9 mouse cellular contexts compared by ENCODE assay signal in the genomic region with DNA sequence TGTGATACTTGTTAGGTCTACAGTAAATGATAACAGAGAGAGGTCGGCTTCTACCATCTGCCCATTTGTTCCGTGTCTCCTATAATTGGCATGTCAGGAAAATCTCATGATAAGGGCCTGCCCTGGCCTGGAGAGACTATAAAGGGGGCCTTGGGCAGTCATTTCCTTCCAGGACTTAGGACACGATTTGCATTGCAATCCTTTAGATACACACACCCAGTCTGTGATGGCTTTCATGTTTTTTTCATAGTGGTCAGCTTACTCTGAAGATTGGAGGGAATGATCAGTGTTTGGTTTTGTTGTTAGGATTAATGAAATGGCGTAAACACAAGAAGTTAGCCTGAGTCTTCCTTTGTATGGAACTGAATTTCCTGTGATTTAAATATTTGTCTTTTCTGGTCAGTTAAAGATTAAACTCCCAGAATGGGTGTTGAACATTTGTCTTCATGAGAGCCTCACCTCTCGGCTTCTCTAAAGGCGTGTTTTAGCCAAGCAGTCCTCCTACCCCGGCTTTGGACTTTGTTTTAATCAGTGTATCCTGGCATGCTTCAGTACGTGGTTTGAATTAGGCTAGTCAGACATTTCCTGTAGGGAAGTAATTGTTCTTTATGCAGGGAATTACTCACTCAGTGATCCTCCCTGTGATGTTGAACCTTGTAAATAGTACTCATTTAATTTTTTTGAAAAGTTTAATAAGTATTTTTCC.
DNase-seq lines count a peak whose midpoint lies in the region; ATAC-seq and TF ChIP-seq lines count a peak whose summit lies in the region.
"Had no signal": no experiment of that assay in that cellular context is flagged by ENCODE, and none has a peak within 500 bp of the region (broad histone marks: within the 10 kb centered on the region; RNA-seq: fewer than 3 reads in every experiment).

No protein-coding gene starts in this region.

- H3K27me3 ChIP-seq in forebrain, embryonic 10.5 days (ENCODE audit: poor library complexity, severe bottlenecking): no peaks in the 10 kb centered on the region
- no peaks in the 10 kb centered on the region for H3K27me3 ChIP-seq in forebrain, postnatal 0 days (ENCODE audit: insufficient read depth, low read length)
- H3K27me3 ChIP-seq in liver, embryonic 16.5 days (ENCODE audit: control insufficient read depth, insufficient read depth, low read depth, low read length): no peaks in the 10 kb centered on the region

- DNase-seq in forebrain, embryonic 10.5 days (ENCODE audit: extremely low spot score, low spot score): no peak
- no peak for DNase-seq in forebrain, postnatal 0 days
- peak; percentile 65 for DNase-seq in retina, postnatal 1 day
- DNase-seq in retina, embryonic 14.5 days (ENCODE audit: low spot score): no peak
- no peak for DNase-seq in thymus, postnatal 25 days
- DNase-seq in urinary bladder, postnatal 14 days (ENCODE audit: low spot score): no peak
- no peak for DNase-seq in ovary, postnatal 36 days (ENCODE audit: low spot score)

- H3K9ac ChIP-seq in forebrain, postnatal 0 days: no peak overlapping the region
- H3K9ac ChIP-seq in liver, embryonic 16.5 days (ENCODE audit: low read depth, low read length): no peak overlapping the region

- H3K9me3 ChIP-seq in forebrain, embryonic 10.5 days: no peaks in the 10 kb centered on the region
- H3K9me3 ChIP-seq in forebrain, postnatal 0 days (ENCODE audit: low read length): no peaks in the 10 kb centered on the region
- H3K9me3 ChIP-seq in liver, embryonic 16.5 days (replicated peaks; ENCODE audit: control insufficient read depth, low read length): no peaks in the 10 kb centered on the region

- H3K4me2 ChIP-seq in forebrain, postnatal 0 days (ENCODE audit: low read depth): no peak overlapping the region
- H3K4me2 ChIP-seq in liver, embryonic 16.5 days (ENCODE audit: low read depth, low read length): peak overlapping the region; percentile 24; the same call in 1 of the 2 replicates

- H3K36me3 ChIP-seq in forebrain, embryonic 10.5 days (replicated peaks): peaks cover 9% of the 10 kb centered on the region
- no peaks in the 10 kb centered on the region for H3K36me3 ChIP-seq in forebrain, postnatal 0 days (ENCODE audit: insufficient read depth)
- no peaks in the 10 kb centered on the region for H3K36me3 ChIP-seq in liver, embryonic 16.5 days (ENCODE audit: control insufficient read depth, insufficient read depth)

- TF ChIP-seq CTCF in forebrain, postnatal 0 days (IDR thresholded peaks at IDR 0.05; ENCODE audit: low read depth): no peak

- no peak for ATAC-seq in forebrain, postnatal 0 days
- ATAC-seq in liver, embryonic 16.5 days (ENCODE audit: low read depth): peak; percentile 72

- peaks cover 44% of the 10 kb centered on the region for H3K4me1 ChIP-seq in forebrain, embryonic 10.5 days
- no peaks in the 10 kb centered on the region for H3K4me1 ChIP-seq in forebrain, postnatal 0 days (ENCODE audit: insufficient read depth)
- peaks cover 10% of the 10 kb centered on the region for H3K4me1 ChIP-seq in liver, embryonic 16.5 days (ENCODE audit: control insufficient read depth, low read depth, low read length)

- 23% methylated on average over 8 of the region's 8 CpGs for WGBS in forebrain, embryonic 10.5 days
- WGBS in forebrain, postnatal 0 days: 20% methylated on average over 8 of the region's 8 CpGs
- WGBS in liver, embryonic 16.5 days (ENCODE audit: insufficient replicate concordance): 22% methylated on average over 8 of the region's 8 CpGs

- H3K27ac ChIP-seq in forebrain, embryonic 10.5 days: peak overlapping the region; percentile 54; the same call in 1 of the 2 replicates
- H3K27ac ChIP-seq in forebrain, postnatal 0 days (ENCODE audit: low read depth, low read length): no peak overlapping the region
- H3K27ac ChIP-seq in liver, embryonic 16.5 days (ENCODE audit: low read length): peak overlapping the region; percentile 74

- no peak overlapping the region for H3K4me3 ChIP-seq in forebrain, embryonic 10.5 days
- H3K4me3 ChIP-seq in forebrain, postnatal 0 days (ENCODE audit: low read depth, low read length): no peak overlapping the region
- no peak overlapping the region for H3K4me3 ChIP-seq in liver, embryonic 16.5 days (ENCODE audit: low read depth, low read length)
- H3K4me3 ChIP-seq: erythroblast, embryonic 14.5 days had no signal
